Mouse (Mus musculus) E14TG2a.4 (cell line): ENCODE data around the gene Dennd4b.

Experiments used
- H3K27me3 ChIP-seq: 2 replicates; pipeline ENCODE4 v1.6.1; 2014; ENCODE audit warnings: low read length, control low read depth; ENCODE audit not compliant: insufficient read depth
- H3K36me3 ChIP-seq: 2 replicates; pipeline ENCODE4 v1.6.1; 2014; ENCODE audit warnings: low read length, control low read depth; ENCODE audit not compliant: insufficient read depth
- H3K4me1 ChIP-seq: replicated peaks from 2 replicates; pipeline ENCODE4 v1.6.1; 2014; ENCODE audit warnings: low read depth, low read length, control low read depth
- H3K4me3 ChIP-seq: replicated peaks from 2 replicates; pipeline ENCODE4 v1.5.1; 2014; ENCODE audit warnings: mild to moderate bottlenecking, low read length
- H3K9me3 ChIP-seq: 2 replicates; pipeline ENCODE4 v1.6.1; 2014; ENCODE audit warnings: low read length, control low read depth
- CTCF ChIP-seq: conservative IDR thresholded peaks from 2 replicates; pipeline ENCODE4 v1.5.1; 2014; ENCODE audit warnings: low read length
- NANOG ChIP-seq: IDR thresholded peaks from 2 replicates; pipeline ENCODE4 v1.6.1; 2014; ENCODE audit warnings: borderline replicate concordance, low read length, mixed read lengths
- POU5F1 ChIP-seq: IDR thresholded peaks from 2 replicates; pipeline ENCODE4 v1.6.1; 2014; ENCODE audit warnings: low read length, borderline replicate concordance

Dennd4b gene

DNA sequence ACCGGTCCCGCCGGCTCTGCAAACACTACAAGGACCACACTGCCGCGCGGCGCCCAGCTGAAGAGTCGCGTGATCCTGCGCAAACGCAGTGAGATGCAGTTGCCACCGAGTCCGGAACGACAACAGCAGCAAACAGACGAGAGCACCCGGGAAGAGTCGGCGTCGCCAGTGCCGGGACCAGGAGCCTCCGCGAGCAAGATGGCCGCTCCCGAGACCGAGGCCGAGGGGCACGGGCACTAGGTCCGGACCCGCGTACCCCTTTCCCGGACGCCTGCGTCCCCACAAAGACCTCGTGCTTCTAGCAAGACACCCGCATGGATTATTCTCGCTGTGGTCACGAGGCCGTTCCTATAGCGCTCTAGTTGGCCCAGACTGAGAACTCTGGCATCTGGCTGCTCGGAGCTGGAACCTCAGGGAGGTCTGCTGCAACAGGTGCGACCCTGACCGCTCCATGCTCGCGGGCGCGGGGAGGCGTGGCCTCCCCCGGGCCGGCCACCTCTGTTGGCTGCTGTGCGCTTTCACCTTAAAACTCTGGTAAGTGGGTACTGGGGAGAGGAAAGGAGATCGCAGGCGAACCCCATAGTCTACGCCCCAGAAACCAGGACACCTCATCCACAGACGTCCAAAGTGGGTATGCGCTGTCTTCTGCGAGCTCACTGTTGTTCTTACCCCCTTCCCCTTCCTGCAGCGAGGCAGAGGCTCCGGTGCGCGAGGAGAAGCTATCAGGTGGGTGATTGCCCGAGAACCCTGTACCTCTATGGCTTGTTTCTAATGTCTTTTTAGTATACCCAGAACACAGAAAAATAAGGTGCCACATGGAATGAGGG is 33.3 kb upstream of the Dennd4b start, which contains the start of gene Jtb:
Gene Jtb, plus strand, starts transcription at position 91 of the 827 bp plus-strand sequence.
- Histone ChIP-seq H3K36me3 (peaks cover 30% of the 10 kb centered on the region), H3K4me3 (peak within 1 kb of the TSS; percentile 91), H3K9me3 (no peaks in the 10 kb centered on the region), H3K4me1 (peaks cover 22% of the 10 kb centered on the region), H3K27me3 (no peaks in the 10 kb centered on the region)
- TF ChIP-seq POU5F1: no peak
- no peak for TF ChIP-seq CTCF
- no peak for TF ChIP-seq NANOG

GRCm38 (mm10) chr3:90241251-90241650 is 23.7 kb upstream of the Dennd4b start:
- peaks cover 4% of the 10 kb centered on the region for H3K36me3 ChIP-seq
- TF ChIP-seq NANOG (no peak), CTCF (no peak), POU5F1 (no peak)
- H3K9me3 ChIP-seq: no peaks in the 10 kb centered on the region
- peaks cover 12% of the 10 kb centered on the region for H3K27me3 ChIP-seq
- H3K4me3 ChIP-seq: no peak overlapping the region
- peaks cover 34% of the 10 kb centered on the region for H3K4me1 ChIP-seq

- Histone ChIP-seq H3K9me3 (no peaks in the 10 kb centered on the region), H3K36me3 (no peaks in the 10 kb centered on the region), H3K4me1 (peaks cover 40% of the 10 kb centered on the region), H3K27me3 (peaks cover 12% of the 10 kb centered on the region), H3K4me3 (no peak overlapping the region)
- TF ChIP-seq CTCF: no peak
- no peak for TF ChIP-seq NANOG
- TF ChIP-seq POU5F1: no peak
These were observed 23.2 kb upstream of the Dennd4b start for GRCm38 (mm10) chr3:90241669-90242358.

- Histone ChIP-seq H3K4me3 (peak within 1 kb of the TSS; percentile 73), H3K27me3 (peaks cover 12% of the 10 kb centered on the region), H3K9me3 (no peaks in the 10 kb centered on the region), H3K36me3 (no peaks in the 10 kb centered on the region), H3K4me1 (peaks cover 44% of the 10 kb centered on the region)
- TF ChIP-seq POU5F1 (no peak), NANOG (no peak), CTCF (no peak)
These were observed 21.8 kb upstream of the Dennd4b start, which contains the start of gene Creb3l4 for GRCm38 (mm10) chr3:90242984-90243775. Gene Creb3l4 (minus strand): TSS chr3:90243512.

DNA sequence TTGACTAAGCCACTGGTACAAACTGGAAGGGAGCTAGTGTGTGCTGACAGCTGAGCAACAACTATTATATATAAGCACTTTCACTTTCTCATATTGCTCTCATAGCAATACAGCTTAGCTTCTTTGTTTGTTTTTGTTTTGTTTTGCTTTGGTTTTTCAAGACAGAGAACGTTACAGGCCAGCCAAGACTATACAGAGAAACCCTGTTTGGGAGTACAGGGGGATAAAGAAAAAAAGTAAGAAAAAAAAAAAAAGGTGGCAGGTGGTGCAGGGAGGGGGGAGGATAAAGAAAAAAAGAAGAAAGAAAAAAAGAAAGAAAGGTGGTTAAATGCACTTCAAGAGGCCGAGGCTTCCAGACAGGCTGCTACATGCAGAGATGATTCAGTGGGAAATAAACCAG is 19.6 kb upstream of the Dennd4b start:
- TF ChIP-seq CTCF (no peak), POU5F1 (no peak), NANOG (no peak)
- peaks cover 11% of the 10 kb centered on the region for H3K36me3 ChIP-seq
- peaks cover 12% of the 10 kb centered on the region for H3K27me3 ChIP-seq
- peaks cover 58% of the 10 kb centered on the region for H3K4me1 ChIP-seq
- no peak overlapping the region for H3K4me3 ChIP-seq
- H3K9me3 ChIP-seq: no peaks in the 10 kb centered on the region

DNA sequence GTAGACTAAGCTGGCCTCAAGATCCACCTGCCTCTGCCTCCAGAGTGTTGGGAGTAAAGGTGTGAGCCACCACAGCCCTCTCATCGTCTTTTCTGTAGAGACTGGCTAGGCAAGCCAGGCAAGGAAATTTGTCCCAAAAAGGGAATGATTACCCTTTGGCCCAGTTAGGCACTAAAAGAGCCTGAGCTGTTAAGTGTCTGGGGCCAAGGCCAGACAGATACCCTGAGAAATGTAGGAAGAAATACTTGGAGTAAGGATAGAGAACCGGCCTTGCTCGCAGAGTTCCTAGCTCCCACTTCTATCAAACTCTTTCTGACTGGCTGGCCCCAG is 17.4 kb upstream of the Dennd4b start:
- no peaks in the 10 kb centered on the region for H3K27me3 ChIP-seq
- no peak for TF ChIP-seq NANOG
- no peak for TF ChIP-seq POU5F1
- no peak for TF ChIP-seq CTCF
- H3K4me3 ChIP-seq: peak overlapping the region; percentile 68
- peaks cover 32% of the 10 kb centered on the region for H3K36me3 ChIP-seq
- H3K9me3 ChIP-seq: no peaks in the 10 kb centered on the region
- H3K4me1 ChIP-seq: peaks cover 47% of the 10 kb centered on the region

DNA sequence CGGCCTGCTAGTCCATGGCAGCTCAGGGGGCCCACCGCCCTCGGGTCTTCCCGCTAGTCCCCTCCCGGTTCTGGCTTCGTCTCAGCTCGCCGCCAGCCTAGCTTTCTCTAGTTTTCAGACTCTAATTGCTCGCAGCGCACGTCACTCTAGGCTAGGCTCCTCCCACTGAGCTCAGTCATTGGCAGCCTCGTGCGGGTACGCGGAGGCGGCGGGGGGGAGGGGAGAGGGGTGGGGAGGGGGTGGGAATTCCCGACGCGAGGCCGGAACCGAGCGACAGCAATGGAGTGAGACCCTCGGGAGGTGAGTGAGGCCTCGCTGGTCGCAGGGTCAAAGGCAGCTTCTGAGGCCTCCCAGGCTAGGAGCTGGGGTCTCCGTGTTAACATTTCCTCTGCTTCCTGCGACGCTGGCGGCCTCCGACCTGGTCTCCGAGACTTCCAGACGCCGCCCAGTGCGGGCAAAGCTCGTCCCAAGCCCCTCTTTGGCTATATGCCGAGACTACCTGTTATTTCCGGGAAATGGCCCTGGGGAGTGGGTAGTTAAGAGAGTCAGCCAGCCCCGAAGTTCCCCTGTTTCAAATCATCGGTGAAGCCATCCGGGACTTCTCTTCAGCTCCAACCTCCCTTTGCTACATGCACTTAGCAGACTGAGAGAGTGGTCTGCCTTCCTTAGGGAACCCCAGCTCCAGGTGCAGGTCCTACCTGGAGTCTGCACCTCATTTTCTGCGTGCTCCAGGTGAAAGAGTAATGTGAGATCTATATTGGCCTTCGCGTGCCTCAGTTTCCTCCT is 16.8 kb upstream of the Dennd4b start, which contains the start of gene Slc39a1:
Gene Slc39a1, plus strand, starts transcription at position 213 of the 786 bp plus-strand sequence.
- no peaks in the 10 kb centered on the region for H3K9me3 ChIP-seq
- TF ChIP-seq POU5F1 (no peak), NANOG (no peak), CTCF (no peak)
- peaks cover 33% of the 10 kb centered on the region for H3K36me3 ChIP-seq
- H3K4me1 ChIP-seq: peaks cover 42% of the 10 kb centered on the region
- no peaks in the 10 kb centered on the region for H3K27me3 ChIP-seq
- H3K4me3 ChIP-seq: peak within 1 kb of the TSS; percentile 87

- Histone ChIP-seq H3K36me3 (peaks cover 33% of the 10 kb centered on the region), H3K4me1 (peaks cover 37% of the 10 kb centered on the region), H3K9me3 (no peaks in the 10 kb centered on the region), H3K4me3 (peak overlapping the region; percentile 87), H3K27me3 (no peaks in the 10 kb centered on the region)
- no peak for TF ChIP-seq CTCF
- no peak for TF ChIP-seq NANOG
- TF ChIP-seq POU5F1: no peak
These were observed 16.3 kb upstream of the Dennd4b start for GRCm38 (mm10) chr3:90248746-90249100.
